Mouse (Mus musculus): ENCODE results near the gene Prr29. TPM values are rescaled to one million over a fixed set of nuclear protein-coding genes. Genes with fewer than 3 reads are reported as not detected.
A peak's percentile ranks its signal among the peaks of the same experiment; 100 is the strongest.
"Not testable (repeated sequence)": the region's sequence is repeated elsewhere in the genome, so short reads cannot be mapped to it uniquely, and the experiment has no call there.

The Prr29 gene
- total and polyA plus RNA-seq, 2 experiments from 2014 or later = 0.33 TPM; not detected in 1

DNA sequence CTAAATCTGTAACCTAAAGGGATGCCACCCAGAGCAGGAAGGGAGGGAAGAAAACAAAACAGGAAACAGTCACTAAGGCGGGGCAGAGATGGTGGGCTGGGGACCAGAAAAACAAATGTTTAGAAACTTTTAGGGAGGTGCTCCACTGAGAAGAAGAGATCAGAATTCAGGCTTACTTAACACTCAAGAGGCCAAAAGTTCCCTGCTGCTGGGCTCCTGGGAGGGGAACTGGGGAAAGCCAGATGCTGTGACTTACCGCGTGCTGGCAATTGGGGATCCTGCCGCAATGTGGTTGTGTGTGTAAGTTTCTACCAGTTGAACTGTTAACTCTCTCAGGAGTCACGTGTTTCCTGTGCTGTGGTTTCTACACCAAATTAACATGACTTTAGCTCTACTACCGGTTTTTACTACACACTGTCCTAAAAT, 22.5 kb downstream of the Prr29 start, which contains the start of gene Icam2:
Icam2 (minus strand) TSS at position 285 of the 426 bp plus-strand sequence.
- H3K36me3 ChIP-seq (ENCODE audit: insufficient read depth, low read length) = no peaks in the 10 kb centered on the region
- 78% methylated on average over 6 of the region's 6 CpGs for WGBS
- H3K4me2 ChIP-seq (ENCODE audit: low read depth, low read length, poor library complexity, severe bottlenecking) = no peak within 1 kb of the TSS
- ATAC-seq (ENCODE audit: low FRiP score) = no peak
- H3K9ac ChIP-seq (replicated peaks; ENCODE audit: low read length, poor library complexity, severe bottlenecking) = no peak within 1 kb of the TSS
- TF ChIP-seq CTCF (IDR thresholded peaks at IDR 0.05) = no peak
- no peaks in the 10 kb centered on the region for H3K27me3 ChIP-seq (ENCODE audit: insufficient read depth, low read length)
- no peak for DNase-seq (ENCODE audit: low spot score)
- no peak within 1 kb of the TSS for H3K4me3 ChIP-seq (ENCODE audit: low read depth, low read length)
- no peaks in the 10 kb centered on the region for H3K4me1 ChIP-seq (ENCODE audit: insufficient read depth, low read length)
- H3K9me3 ChIP-seq (ENCODE audit: low read length) = no peaks in the 10 kb centered on the region
- no peak within 1 kb of the TSS for H3K27ac ChIP-seq (ENCODE audit: low read depth, low read length)

DNA sequence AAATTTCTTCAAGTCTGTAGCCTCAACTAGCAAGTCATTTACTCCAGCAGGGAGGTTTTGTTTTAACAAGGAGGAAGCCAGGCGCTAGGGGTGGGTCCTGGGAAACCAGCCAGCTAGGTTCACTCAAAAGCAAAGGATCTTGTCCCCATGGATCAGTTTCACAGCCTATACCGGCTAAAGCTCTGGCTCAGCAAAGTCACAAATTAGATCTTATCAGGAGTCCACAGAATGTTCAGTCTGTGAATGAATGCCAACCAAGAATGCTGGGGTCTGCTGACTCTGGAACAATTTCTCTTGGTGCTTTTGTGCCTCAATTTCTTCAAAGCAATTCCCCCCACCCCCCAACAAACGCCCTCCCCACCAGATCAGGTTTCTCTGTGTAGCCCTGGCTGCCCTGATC, 24.3 kb downstream of the Prr29 start:
- no peak for TF ChIP-seq CTCF (IDR thresholded peaks at IDR 0.05)
- ATAC-seq (ENCODE audit: low FRiP score) = no peak
- H3K36me3 ChIP-seq (ENCODE audit: insufficient read depth, low read length) = 0 out of 2 replicates have a peak, but pooled peaks cover 5% of the 10 kb centered on the region
- H3K27ac ChIP-seq (ENCODE audit: low read depth, low read length) = no peak overlapping the region
- H3K4me1 ChIP-seq (ENCODE audit: insufficient read depth, low read length) = no peaks in the 10 kb centered on the region
- no peak for DNase-seq (ENCODE audit: low spot score)
- WGBS = 37% methylated on average over 3 of the region's 3 CpGs
- H3K4me2 ChIP-seq (ENCODE audit: low read depth, low read length, poor library complexity, severe bottlenecking) = no peak overlapping the region
- no peaks in the 10 kb centered on the region for H3K9me3 ChIP-seq (ENCODE audit: low read length)
- no peak overlapping the region for H3K9ac ChIP-seq (replicated peaks; ENCODE audit: low read length, poor library complexity, severe bottlenecking)
- no peak overlapping the region for H3K4me3 ChIP-seq (ENCODE audit: low read depth, low read length)
- H3K27me3 ChIP-seq (ENCODE audit: insufficient read depth, low read length) = no peaks in the 10 kb centered on the region

DNA sequence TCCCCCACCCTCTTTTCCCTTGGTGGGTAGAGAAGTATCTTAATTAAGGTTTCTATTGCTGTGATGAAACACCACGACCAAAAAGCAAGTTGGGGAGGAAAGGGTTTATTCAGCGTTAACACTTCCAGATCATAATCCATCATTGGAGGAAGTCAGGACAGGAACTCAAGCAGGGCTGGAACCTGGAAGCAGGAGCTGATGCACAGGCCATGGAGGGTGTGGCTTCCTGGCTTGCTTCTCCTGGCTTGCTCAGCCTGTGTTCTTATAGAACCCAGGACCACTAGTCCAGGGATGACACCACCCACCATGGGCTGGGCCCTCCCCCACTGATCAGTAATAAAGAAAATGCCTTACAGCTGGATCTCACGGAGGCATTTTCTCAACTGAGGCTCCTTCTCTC, 25.5 kb downstream of the Prr29 start:
- Histone ChIP-seq H3K27me3 (ENCODE audit: insufficient read depth, low read length) (no peaks in the 10 kb centered on the region), H3K9ac (replicated peaks; ENCODE audit: low read length, poor library complexity, severe bottlenecking) (no peak overlapping the region), H3K4me1 (ENCODE audit: insufficient read depth, low read length) (no peaks in the 10 kb centered on the region), H3K4me3 (ENCODE audit: low read depth, low read length) (no peak overlapping the region), H3K36me3 (ENCODE audit: insufficient read depth, low read length) (0 out of 2 replicates have a peak, but pooled peaks cover 8% of the 10 kb centered on the region), H3K4me2 (ENCODE audit: low read depth, low read length, poor library complexity, severe bottlenecking) (no peak overlapping the region), H3K27ac (ENCODE audit: low read depth, low read length) (no peak overlapping the region), H3K9me3 (ENCODE audit: low read length) (no peaks in the 10 kb centered on the region)
- 70% methylated on average over 3 of the region's 3 CpGs for WGBS
- TF ChIP-seq CTCF (IDR thresholded peaks at IDR 0.05) = no peak
- ATAC-seq (ENCODE audit: low FRiP score) (no peak), DNase-seq (ENCODE audit: low spot score) (no peak)

DNA sequence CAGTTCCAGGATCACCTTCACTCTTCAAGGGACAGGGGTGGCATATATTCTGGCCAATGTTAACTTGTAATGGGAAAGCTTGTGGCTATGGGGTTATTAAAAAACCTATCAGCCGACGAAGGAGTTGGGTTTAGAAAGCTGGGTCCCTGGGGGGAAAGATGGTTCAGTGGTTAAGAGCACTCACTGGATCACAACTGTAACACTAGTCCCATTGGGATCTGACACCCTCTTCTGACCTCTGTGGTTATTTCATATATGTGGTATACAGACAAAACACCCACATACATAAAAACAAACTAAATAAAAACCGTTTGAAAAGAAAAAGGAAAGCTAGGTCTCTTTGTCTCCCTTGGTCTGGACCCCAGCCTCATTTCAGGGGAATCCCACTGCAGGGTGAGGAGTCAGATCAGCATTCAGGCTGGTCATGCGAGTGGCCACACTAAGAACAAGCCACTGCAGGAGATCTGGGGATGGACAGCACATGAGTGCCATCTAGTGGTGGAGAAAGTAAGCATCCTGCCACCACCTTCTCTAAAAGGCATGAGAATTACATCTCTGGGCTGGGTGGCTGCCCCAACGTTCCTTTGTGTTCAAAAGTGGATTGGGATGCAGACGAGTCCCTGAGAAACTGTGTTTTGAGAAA, 26.4 kb downstream of the Prr29 start:
- no peaks in the 10 kb centered on the region for H3K4me1 ChIP-seq (ENCODE audit: insufficient read depth, low read length)
- DNase-seq (ENCODE audit: low spot score) (peak; percentile 82), ATAC-seq (ENCODE audit: low FRiP score) (peak; percentile 44; the same call in 1 of the 2 replicates)
- H3K4me3 ChIP-seq (ENCODE audit: low read depth, low read length) = no peak overlapping the region
- no peak overlapping the region for H3K27ac ChIP-seq (ENCODE audit: low read depth, low read length)
- H3K4me2 ChIP-seq (ENCODE audit: low read depth, low read length, poor library complexity, severe bottlenecking) = no peak overlapping the region
- H3K27me3 ChIP-seq (ENCODE audit: insufficient read depth, low read length) = no peaks in the 10 kb centered on the region
- no peak overlapping the region for H3K9ac ChIP-seq (replicated peaks; ENCODE audit: low read length, poor library complexity, severe bottlenecking)
- TF ChIP-seq CTCF (IDR thresholded peaks at IDR 0.05) = peak; percentile 99
- 0 out of 2 replicates have a peak, but pooled peaks cover 9% of the 10 kb centered on the region for H3K36me3 ChIP-seq (ENCODE audit: insufficient read depth, low read length)
- 30% methylated on average over 6 of the region's 6 CpGs for WGBS
- no peaks in the 10 kb centered on the region for H3K9me3 ChIP-seq (ENCODE audit: low read length)

DNA sequence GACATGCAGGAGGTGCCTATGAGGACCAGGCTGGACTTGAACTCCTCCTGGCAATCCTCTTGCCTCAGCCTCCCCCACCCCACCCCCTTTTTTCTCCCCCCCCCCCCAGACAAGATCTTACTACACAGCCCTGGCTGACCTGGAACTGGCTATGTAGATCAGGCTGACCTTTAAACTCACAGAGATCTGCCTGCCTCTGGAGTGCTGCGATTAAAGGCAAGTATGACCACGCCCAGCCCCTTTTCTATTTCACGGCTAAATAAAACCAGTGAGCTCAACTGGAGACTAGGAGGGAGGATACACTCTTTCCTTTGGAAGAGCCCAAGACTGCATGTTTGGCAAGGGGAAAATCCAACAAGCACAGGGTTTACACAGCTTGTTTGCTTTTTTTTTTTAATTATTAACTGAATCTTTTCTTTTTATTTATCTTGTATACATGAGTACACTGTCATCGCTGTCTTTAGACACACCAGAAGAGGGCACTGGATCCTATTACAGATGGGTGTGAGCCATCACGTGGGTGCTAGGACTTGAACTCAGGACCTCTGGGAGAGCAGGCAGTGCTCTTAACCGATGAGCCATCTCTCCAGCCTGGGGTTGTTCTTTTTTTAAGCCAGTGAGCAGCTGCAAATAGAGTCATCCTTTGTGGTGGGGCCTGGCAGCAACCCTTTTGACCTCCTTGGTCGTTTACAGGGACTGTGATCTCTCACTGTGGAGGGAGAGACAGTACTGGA, 27.5 kb downstream of the Prr29 start:
- no peak for ATAC-seq (ENCODE audit: low FRiP score)
- 73% methylated on average over 7 of the region's 7 CpGs for WGBS
- Histone ChIP-seq H3K9me3 (ENCODE audit: low read length) (no peaks in the 10 kb centered on the region), H3K27me3 (ENCODE audit: insufficient read depth, low read length) (no peaks in the 10 kb centered on the region), H3K4me1 (ENCODE audit: insufficient read depth, low read length) (no peaks in the 10 kb centered on the region), H3K4me3 (ENCODE audit: low read depth, low read length) (no peak overlapping the region), H3K27ac (ENCODE audit: low read depth, low read length) (no peak overlapping the region), H3K36me3 (ENCODE audit: insufficient read depth, low read length) (0 out of 2 replicates have a peak, but pooled peaks cover 9% of the 10 kb centered on the region), H3K4me2 (ENCODE audit: low read depth, low read length, poor library complexity, severe bottlenecking) (no peak overlapping the region), H3K9ac (replicated peaks; ENCODE audit: low read length, poor library complexity, severe bottlenecking) (no peak overlapping the region)
- TF ChIP-seq CTCF (IDR thresholded peaks at IDR 0.05) = no peak
- DNase-seq (ENCODE audit: low spot score) = no peak

DNA sequence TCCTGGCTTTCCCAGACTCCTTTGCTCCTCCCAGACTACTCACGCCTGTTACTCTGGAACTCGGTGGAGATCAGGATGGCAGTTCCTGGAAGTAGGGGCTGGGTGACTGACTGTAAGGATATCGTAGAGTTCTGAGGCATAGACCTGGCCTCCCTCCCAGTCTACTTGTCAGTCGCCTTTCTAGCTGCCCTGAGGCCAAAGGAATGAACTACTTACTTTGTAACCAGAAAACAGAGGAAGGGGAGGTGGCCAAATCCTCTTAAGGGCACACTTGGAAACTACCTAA, 28.0 kb downstream of the Prr29 start:
- no peak for ATAC-seq (ENCODE audit: low FRiP score)
- no peaks in the 10 kb centered on the region for H3K27me3 ChIP-seq (ENCODE audit: insufficient read depth, low read length)
- no peak for TF ChIP-seq CTCF (IDR thresholded peaks at IDR 0.05)
- 56% methylated on average over 4 of the region's 4 CpGs for WGBS
- peaks cover 13% of the 10 kb centered on the region; the same call in 1 of the 2 replicates for H3K36me3 ChIP-seq (ENCODE audit: insufficient read depth, low read length)
- H3K4me3 ChIP-seq (ENCODE audit: low read depth, low read length) = no peak overlapping the region
- no peak overlapping the region for H3K27ac ChIP-seq (ENCODE audit: low read depth, low read length)
- H3K4me2 ChIP-seq (ENCODE audit: low read depth, low read length, poor library complexity, severe bottlenecking) = no peak overlapping the region
- no peak for DNase-seq (ENCODE audit: low spot score)
- H3K9me3 ChIP-seq (ENCODE audit: low read length) = no peaks in the 10 kb centered on the region
- H3K9ac ChIP-seq (replicated peaks; ENCODE audit: low read length, poor library complexity, severe bottlenecking) = no peak overlapping the region
- H3K4me1 ChIP-seq (ENCODE audit: insufficient read depth, low read length) = no peaks in the 10 kb centered on the region

DNA sequence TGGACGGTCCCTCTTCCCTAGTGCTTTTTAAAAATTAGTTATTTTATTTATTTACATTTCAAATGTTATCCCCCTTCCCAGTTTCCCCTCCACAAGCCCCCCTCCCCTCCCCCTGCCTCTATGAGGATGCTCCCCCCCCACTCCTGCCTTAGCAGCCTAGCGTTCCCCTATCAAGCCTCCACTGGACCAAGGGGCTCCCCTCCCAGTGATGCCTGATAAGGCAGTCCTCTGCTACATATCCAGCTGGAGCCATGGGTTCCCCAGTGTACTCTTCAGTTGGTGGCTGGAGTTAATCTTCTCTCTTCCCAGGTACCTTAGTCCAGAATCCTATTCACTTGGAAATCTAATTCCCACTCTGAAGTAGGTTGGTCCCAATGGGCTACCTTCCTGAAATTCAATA, 28.8 kb downstream of the Prr29 start:
- H3K9me3 ChIP-seq (ENCODE audit: low read length); H3K27ac ChIP-seq (ENCODE audit: low read depth, low read length); ATAC-seq (ENCODE audit: low FRiP score); H3K4me3 ChIP-seq (ENCODE audit: low read depth, low read length); H3K27me3 ChIP-seq (ENCODE audit: insufficient read depth, low read length); DNase-seq (ENCODE audit: low spot score); H3K4me1 ChIP-seq (ENCODE audit: insufficient read depth, low read length); H3K4me2 ChIP-seq (ENCODE audit: low read depth, low read length, poor library complexity, severe bottlenecking); H3K9ac ChIP-seq (replicated peaks; ENCODE audit: low read length, poor library complexity, severe bottlenecking): not testable (repeated sequence)
- 93% methylated on average over 2 of the region's 2 CpGs for WGBS
- H3K36me3 ChIP-seq (ENCODE audit: insufficient read depth, low read length) = peaks cover 21% of the 10 kb centered on the region; the same call in 1 of the 2 replicates
